Mouse (Mus musculus): ENCODE data around the gene Snrpe. TPM values are rescaled to one million over a fixed set of nuclear protein-coding genes. Genes with fewer than 3 reads are reported as not detected.

Gene Snrpe
- 817 and 867 TPM in 2 replicates for polyA plus RNA-seq (2014; fragmentation: Nextera tagmentation; extraction: Ambion mirVana)

DNA sequence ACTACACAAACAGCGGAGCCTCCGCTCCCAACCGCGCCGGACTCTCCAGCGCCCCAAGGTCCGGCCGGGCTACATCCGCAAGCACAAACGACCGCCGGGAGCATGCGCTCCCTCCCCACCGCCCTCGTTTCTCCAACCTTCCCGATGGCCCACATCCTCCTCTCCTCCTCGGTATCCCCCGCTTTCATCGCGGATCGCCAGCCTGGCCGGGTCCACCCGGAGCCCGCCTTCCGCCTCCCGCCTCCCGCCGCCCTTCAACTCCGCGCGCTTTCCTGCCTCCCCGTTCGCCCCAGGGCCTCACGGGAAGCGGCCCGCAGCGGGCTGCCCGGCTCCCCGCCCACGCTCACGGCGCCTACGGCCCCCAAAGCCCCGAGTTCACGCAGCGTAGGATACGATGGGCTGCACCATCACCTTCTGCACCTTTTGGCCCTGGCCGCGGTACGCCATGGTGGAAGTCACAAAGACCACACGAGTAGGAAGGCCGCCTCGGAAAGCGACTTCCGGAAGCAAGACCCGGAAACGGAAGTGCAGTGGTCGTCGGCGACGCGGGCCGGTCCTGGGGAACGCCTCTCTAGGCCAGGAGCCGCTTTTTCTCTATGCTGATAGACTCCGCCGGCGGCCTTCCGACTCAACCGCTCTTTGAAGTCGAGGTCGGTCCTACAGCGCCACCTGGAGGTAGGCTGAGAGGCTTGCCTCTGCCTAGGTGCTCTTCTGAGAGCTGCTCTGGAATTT is at the start of gene Snrpe:
Gene Snrpe (minus strand): TSS at position 521 of the 732 bp plus-strand sequence.
- H3K36me3 ChIP-seq (ENCODE audit: insufficient read depth): peaks cover 46% of the 10 kb centered on the region
- no peaks in the 10 kb centered on the region for H3K27me3 ChIP-seq (ENCODE audit: insufficient read depth, low read length)
- H3K9me3 ChIP-seq (ENCODE audit: low read depth, low read length): no peaks in the 10 kb centered on the region
- peak within 1 kb of the TSS; percentile 73 for H3K4me2 ChIP-seq
- ATAC-seq (ENCODE audit: insufficient read depth): peak; percentile 98
- H3K4me1 ChIP-seq (ENCODE audit: insufficient read depth): no peaks in the 10 kb centered on the region
- peak within 1 kb of the TSS; percentile 94 for H3K9ac ChIP-seq
- under 1% methylated on average over 72 of the region's 73 CpGs for WGBS
- DNase-seq: peak; percentile 100
- peak within 1 kb of the TSS; percentile 91 for H3K27ac ChIP-seq (ENCODE audit: low read depth)
- peak within 1 kb of the TSS; percentile 89 for H3K4me3 ChIP-seq (ENCODE audit: low read depth, low read length)
- TF ChIP-seq CTCF (IDR thresholded peaks at IDR 0.05; ENCODE audit: low read depth): peak; percentile 97

DNA sequence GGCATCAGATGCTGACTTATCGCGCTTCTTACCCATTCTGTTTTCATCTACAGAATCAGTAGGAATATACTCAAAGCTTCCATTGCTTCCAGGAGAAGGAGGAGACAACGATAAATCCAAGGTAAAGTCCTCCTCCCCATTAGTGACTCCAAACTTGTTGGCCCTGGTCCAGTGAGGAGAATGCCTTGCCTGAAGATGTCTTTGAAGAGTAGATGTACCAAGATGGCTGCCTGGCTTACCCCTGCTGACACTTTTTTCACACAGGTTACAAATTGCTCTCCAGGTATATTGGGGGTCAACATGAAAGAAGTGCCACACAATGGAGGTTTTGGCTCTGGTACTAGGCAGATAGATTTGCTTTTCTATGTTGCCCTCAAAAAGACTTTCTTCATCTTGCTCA is 48.8 kb upstream of the Snrpe start:
- H3K4me2 ChIP-seq: peak overlapping the region; percentile 94
- no peaks in the 10 kb centered on the region for H3K27me3 ChIP-seq (ENCODE audit: insufficient read depth, low read length)
- 72% methylated on average over 3 of the region's 3 CpGs for WGBS
- DNase-seq (peak; percentile 16), ATAC-seq (ENCODE audit: insufficient read depth) (no peak)
- H3K9ac ChIP-seq: no peak overlapping the region
- no peak overlapping the region for H3K27ac ChIP-seq (ENCODE audit: low read depth)
- no peak for TF ChIP-seq CTCF (IDR thresholded peaks at IDR 0.05; ENCODE audit: low read depth)
- H3K4me3 ChIP-seq (ENCODE audit: low read depth, low read length): no peak overlapping the region
- H3K9me3 ChIP-seq (ENCODE audit: low read depth, low read length): no peaks in the 10 kb centered on the region
- H3K36me3 ChIP-seq (ENCODE audit: insufficient read depth): peaks cover 40% of the 10 kb centered on the region
- peaks cover 25% of the 10 kb centered on the region for H3K4me1 ChIP-seq (ENCODE audit: insufficient read depth)

DNA sequence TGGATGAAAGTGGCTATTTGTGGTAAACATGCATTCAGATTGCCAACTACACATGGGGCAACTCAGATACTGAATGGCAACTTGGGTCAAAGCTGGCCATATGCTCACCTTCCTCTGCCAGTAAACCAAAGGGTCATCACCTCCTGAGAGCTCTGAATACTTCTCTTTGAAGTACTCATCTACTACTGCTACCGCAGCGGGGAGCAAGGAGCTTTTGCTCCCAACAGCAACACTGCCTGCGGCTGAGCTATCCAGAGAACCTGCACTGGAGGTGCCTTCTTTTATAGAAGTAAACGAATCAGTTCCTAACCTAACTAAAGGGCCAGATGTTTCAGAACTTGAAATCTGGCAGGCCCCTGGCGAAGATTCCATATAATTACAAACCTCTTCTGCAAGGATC is 46.7 kb upstream of the Snrpe start:
- peaks cover 25% of the 10 kb centered on the region for H3K4me1 ChIP-seq (ENCODE audit: insufficient read depth)
- 51% methylated on average over 5 of the region's 5 CpGs for WGBS
- no peak for TF ChIP-seq CTCF (IDR thresholded peaks at IDR 0.05; ENCODE audit: low read depth)

DNA sequence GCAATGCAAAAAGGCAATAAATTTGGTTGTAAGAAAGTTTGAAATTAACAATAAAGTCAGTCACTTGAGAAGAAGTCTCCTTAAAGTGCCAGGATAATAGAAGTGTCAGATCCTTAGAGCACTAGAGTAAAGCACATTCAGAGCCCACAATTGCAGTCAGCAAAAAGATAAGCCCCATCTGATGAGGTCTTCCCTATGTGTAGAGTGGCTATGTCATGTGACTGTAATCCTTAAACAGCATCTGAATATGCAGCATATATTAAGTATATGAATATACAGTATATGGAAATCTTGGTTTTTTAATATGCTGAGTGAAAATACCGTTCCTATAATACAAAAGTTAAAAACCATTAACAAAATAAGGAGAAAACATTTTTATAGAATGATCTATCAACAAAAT is 42.9 kb upstream of the Snrpe start:
- 90% methylated on average over 1 of the region's 1 CpGs for WGBS
- Histone ChIP-seq H3K9ac (no peak overlapping the region), H3K4me3 (ENCODE audit: low read depth, low read length) (no peak overlapping the region), H3K27me3 (ENCODE audit: insufficient read depth, low read length) (no peaks in the 10 kb centered on the region), H3K36me3 (ENCODE audit: insufficient read depth) (peaks cover 49% of the 10 kb centered on the region), H3K9me3 (ENCODE audit: low read depth, low read length) (no peaks in the 10 kb centered on the region), H3K4me2 (no peak overlapping the region), H3K4me1 (ENCODE audit: insufficient read depth) (peaks cover 9% of the 10 kb centered on the region; the same call in 1 of the 2 replicates), H3K27ac (ENCODE audit: low read depth) (no peak overlapping the region)
- ATAC-seq (ENCODE audit: insufficient read depth): no peak
- no peak for TF ChIP-seq CTCF (IDR thresholded peaks at IDR 0.05; ENCODE audit: low read depth)
- no peak for DNase-seq

More for the DNA sequence above, 46.7 kb upstream of the Snrpe start:
- Histone ChIP-seq H3K27ac (ENCODE audit: low read depth) (no peak overlapping the region), H3K27me3 (ENCODE audit: insufficient read depth, low read length) (no peaks in the 10 kb centered on the region), H3K9ac (no peak overlapping the region), H3K36me3 (ENCODE audit: insufficient read depth) (peaks cover 49% of the 10 kb centered on the region), H3K4me3 (ENCODE audit: low read depth, low read length) (no peak overlapping the region), H3K4me2 (peak overlapping the region; percentile 5; the same call in 1 of the 2 replicates), H3K9me3 (ENCODE audit: low read depth, low read length) (no peaks in the 10 kb centered on the region)
- ATAC-seq (ENCODE audit: insufficient read depth) (no peak), DNase-seq (no peak)

GRCm38 (mm10) chr1:133650288-133651055 is 40.4 kb upstream of the Snrpe start:
- ATAC-seq (ENCODE audit: insufficient read depth) (no peak), DNase-seq (no peak)
- H3K4me3 ChIP-seq (ENCODE audit: low read depth, low read length): no peak overlapping the region
- peaks cover 50% of the 10 kb centered on the region for H3K36me3 ChIP-seq (ENCODE audit: insufficient read depth)
- H3K9ac ChIP-seq: no peak overlapping the region
- TF ChIP-seq CTCF (IDR thresholded peaks at IDR 0.05; ENCODE audit: low read depth): no peak
- H3K4me1 ChIP-seq (ENCODE audit: insufficient read depth): no peaks in the 10 kb centered on the region
- no peak overlapping the region for H3K27ac ChIP-seq (ENCODE audit: low read depth)
- no peak overlapping the region for H3K4me2 ChIP-seq
- WGBS: 86% methylated on average over 7 of the region's 7 CpGs
- no peaks in the 10 kb centered on the region for H3K27me3 ChIP-seq (ENCODE audit: insufficient read depth, low read length)
- H3K9me3 ChIP-seq (ENCODE audit: low read depth, low read length): no peaks in the 10 kb centered on the region

GRCm38 (mm10) chr1:133645652-133646051 is 35.6 kb upstream of the Snrpe start:
- peaks cover 82% of the 10 kb centered on the region for H3K36me3 ChIP-seq (ENCODE audit: insufficient read depth)
- no peak for DNase-seq

GRCm38 (mm10) chr1:133641163-133641562 is 31.1 kb upstream of the Snrpe start:
- no peak overlapping the region for H3K4me2 ChIP-seq
- H3K4me1 ChIP-seq (ENCODE audit: insufficient read depth): no peaks in the 10 kb centered on the region
- peaks cover 99% of the 10 kb centered on the region for H3K36me3 ChIP-seq (ENCODE audit: insufficient read depth)
- no peak for DNase-seq
- no peak for TF ChIP-seq CTCF (IDR thresholded peaks at IDR 0.05; ENCODE audit: low read depth)
- no peaks in the 10 kb centered on the region for H3K9me3 ChIP-seq (ENCODE audit: low read depth, low read length)
- H3K27ac ChIP-seq (ENCODE audit: low read depth): no peak overlapping the region
- no peak overlapping the region for H3K9ac ChIP-seq
- 90% methylated on average over 2 of the region's 2 CpGs for WGBS
- no peak overlapping the region for H3K4me3 ChIP-seq (ENCODE audit: low read depth, low read length)
- ATAC-seq (ENCODE audit: insufficient read depth): no peak
- H3K27me3 ChIP-seq (ENCODE audit: insufficient read depth, low read length): no peaks in the 10 kb centered on the region

More at GRCm38 (mm10) chr1:133645652-133646051, 35.6 kb upstream of the Snrpe start:
- Histone ChIP-seq H3K27me3 (ENCODE audit: insufficient read depth, low read length) (no peaks in the 10 kb centered on the region), H3K9me3 (ENCODE audit: low read depth, low read length) (no peaks in the 10 kb centered on the region), H3K4me3 (ENCODE audit: low read depth, low read length) (no peak overlapping the region), H3K27ac (ENCODE audit: low read depth) (no peak overlapping the region), H3K4me2 (no peak overlapping the region), H3K9ac (no peak overlapping the region), H3K4me1 (ENCODE audit: insufficient read depth) (no peaks in the 10 kb centered on the region)
- WGBS: 90% methylated on average over 5 of the region's 5 CpGs
- ATAC-seq (ENCODE audit: insufficient read depth): no peak
- TF ChIP-seq CTCF (IDR thresholded peaks at IDR 0.05; ENCODE audit: low read depth): no peak
